Mouse (Mus musculus) neutrophil, adult 5-6 weeks (primary cell): ENCODE results near the gene Rln1. TPM values are rescaled to one million over a fixed set of nuclear protein-coding genes. Genes with fewer than 3 reads are reported as not detected.

Experiments used
- ATAC-seq: fragments of 151-379, 151-347 bp; 2 replicates; pipeline ENCODE4 v1.8.0; 2017; ENCODE audit warnings: mild to moderate bottlenecking, moderate TSS enrichment; ENCODE audit not compliant: insufficient number of reproducible peaks, poor library complexity, low FRiP score, severe bottlenecking; ENCODE audit errors: extremely low read depth
- total RNA-seq: library from RNA; stranded (forward); fragments of 200-1000 nt; gene quantifications from 2 replicates; pipeline ENCODE4 v1.2.3, GENCODE M21; 2017

Rln1 gene
- total RNA-seq, 1 experiment from 2014 or later, result not detected

DNA sequence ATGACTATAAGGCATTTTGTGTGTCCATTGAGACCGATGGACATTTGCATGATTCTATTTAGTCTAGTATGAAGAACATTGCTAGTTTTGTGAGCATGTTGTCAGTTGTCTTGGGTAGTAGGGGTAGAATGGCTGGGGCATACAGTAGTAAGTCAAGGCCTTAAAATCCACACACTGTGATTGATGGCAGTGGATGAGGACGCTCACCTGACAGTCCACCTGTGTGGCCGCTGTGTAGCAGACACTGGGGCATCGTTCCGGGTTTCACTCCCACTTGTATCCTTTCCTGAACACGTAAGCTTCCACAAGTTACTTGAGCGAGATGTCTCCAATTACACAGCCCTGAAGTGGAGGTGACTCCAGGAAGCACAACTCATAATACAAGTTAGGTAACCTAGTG lies 29.1 kb upstream of the Rln1 start:
- no peak for ATAC-seq

DNA sequence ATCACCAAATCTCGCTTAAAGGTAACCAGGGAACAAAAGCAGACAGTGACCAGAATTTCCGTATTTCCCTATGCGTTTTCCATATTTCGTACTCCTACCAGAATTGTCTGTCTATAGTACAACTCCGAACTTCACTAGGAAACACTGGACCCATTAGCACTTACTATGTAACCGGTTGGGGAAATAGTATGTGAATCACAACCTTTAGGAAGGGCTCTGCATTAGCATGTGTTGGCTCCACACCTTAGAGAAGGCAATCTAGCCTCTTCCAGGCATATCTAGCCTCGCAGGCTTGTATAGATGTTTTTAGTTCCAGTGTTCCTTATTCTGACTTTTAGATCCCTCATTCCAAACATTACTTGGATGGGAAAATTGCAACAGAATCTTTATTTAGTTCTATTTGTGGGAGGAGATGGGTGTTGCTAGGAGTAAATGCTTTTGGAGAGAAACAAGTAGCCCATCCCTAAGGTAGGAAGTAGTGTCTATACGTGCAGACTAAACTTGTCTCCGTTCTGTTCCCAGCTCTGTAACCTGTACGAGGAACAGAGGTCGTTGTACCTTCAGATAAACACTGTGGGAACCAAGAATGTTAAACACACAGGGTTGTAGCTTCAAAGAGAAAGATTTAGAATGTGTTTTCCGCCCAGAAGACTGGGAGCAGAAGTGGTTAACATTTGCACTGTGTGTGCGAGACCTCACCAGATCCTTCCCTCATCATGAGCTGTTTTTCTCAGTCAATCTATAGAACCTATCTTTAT lies 27.9 kb upstream of the Rln1 start:
- no peak for ATAC-seq

DNA sequence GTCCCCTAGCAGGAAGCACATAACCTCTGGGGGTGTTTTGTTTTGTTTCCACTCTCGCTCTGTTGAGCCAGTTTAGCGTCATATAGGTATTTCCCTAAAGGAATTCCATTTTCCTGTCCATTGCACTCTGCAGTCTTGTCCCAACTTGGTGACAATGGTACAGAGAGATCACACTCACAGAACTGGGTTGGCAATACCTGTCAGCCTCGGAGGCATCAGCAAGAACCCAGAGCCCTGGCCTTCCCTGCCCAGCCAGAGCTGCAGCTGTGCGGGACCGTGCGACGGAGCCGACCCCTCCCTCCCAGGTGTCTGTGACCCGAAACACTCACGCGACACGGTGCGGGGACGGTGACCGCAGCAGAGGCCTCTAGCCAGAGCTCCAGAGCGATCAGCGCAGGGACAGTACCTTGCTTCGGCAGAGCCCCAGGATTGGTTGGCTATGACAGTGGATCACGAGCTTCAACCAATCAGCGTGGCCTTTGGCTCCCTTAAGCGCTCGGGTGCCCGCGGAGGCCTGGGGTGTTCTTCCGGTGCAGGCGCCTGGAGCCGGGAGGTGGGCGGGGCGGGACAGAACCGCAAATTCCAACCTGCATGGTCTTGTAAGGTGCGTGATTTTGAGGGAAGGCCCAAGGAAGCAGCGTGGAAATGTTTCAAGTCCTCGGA lies 27.1 kb upstream of the Rln1 start:
- peak; percentile 92 for ATAC-seq

DNA sequence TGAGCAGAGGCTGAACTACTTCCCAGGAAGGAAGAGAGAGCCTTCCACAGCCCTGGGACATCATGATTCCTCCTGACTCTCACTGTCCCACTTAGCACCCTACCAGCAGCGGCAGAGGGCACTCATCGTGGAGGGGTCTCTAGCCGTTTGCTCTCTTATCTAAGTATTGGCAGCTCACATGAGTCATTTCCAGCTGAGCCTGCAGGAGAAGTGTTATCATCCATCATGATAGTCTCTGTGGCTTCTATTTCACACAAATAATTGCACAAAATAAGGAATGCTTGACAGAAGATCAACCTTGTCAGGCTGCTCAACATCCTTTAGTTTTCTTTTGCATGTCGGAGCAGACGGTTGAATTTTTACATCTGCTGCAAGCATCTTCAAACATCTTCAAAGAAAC lies 25.8 kb upstream of the Rln1 start:
- ATAC-seq, result no peak

DNA sequence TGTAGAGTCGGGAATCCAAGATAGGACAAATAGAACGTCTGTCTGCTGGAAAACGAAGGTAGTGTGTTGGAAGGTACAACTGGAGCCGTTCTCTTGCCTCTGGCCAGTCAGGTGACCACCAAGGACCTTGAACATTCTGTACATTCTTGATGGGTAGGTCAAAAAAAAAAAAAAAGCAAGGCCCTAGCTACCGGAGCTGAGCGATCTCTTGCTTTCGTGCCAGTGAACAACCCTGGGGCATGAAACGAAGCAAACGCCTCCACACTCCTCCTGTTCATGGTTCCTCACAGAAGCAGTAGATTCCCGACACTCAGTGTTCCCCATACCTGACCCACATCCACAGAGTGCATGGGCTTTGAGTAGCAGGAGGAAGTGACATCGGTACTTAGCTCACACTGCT lies 21.8 kb upstream of the Rln1 start:
- no peak for ATAC-seq

DNA sequence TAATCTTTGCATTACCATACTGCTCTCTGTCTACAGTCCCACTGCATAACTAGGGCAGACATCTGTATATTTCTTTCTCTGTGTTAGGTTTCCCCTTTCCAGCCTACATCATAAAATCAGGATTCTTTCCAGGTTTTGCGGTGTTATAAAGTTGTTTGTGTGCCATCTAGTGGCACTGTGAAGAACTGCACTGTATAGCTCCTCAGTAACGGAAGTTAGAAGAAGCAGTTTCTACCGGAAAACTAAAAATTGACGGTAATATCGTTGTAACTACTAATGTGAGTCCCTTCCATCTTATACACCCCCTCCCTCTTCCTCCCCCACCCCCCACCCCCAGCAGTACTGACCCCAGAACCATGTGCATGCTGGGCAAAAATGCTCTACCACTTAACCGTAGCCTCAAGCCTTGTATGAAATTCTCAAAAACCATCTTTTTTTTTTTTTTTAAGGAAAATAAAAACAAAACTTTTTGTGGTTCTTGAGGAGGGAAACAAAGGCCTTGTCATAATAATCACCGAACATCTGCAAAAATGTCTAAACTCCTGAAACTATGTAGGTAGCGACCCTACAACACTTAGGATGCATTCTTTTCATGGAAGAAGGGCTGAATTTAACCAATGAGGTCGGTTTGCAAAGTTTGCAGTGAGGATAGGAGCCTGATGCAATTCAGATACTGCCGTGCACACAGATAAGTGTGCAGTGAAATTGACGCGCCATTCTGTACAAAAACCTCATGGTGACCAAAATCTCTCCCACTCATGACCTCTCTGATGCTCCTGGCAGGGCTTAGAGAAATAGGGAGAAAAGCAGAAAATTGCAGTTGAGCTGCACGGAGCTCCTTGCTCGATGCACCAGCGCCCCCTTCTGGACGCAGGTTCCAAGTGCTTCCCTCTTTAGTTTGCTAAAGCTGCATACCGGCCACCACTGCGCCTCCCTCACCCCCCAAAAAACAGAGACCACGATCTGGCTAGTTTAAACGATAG lies 20.7 kb upstream of the Rln1 start:
- peak; percentile 86 for ATAC-seq

DNA sequence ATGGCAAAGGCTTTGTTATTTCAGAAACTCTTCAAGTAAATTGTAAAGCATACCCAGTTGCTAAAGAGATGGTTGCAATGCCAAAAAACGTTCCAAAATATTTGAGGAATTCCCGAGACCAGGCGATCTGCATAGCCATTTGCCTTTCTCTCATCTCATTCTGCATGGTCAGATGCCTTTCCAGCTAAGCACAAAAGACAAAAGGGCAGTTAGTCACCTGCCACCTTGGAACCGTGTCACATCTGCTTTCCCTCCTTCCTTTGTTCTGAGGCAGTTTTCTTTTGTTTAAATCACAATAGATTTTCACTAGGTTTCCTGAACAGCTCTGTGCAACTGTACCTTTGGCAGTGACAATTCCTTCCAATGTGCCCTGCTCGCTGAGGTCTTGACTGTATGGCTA lies 16.5 kb upstream of the Rln1 start:
- no peak for ATAC-seq

DNA sequence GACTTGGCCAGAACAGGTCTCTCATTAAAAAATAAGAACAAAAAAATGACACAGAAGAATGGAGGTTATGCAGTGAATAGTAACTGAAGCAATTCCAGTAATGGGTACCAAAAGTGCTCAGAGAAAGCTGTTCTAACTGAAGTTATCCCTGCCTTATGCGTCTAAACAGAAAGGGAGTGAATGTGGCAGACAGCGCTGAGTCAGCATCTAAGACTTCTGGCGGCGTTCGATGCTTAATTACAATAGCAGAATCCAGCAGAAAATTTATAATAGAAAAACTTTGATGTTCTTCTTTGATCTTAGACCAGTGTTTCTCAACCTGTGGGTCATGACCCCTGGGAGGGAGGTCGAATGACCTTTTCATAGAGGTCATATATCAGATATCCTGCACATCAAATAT lies 11.2 kb upstream of the Rln1 start:
- no peak for ATAC-seq

DNA sequence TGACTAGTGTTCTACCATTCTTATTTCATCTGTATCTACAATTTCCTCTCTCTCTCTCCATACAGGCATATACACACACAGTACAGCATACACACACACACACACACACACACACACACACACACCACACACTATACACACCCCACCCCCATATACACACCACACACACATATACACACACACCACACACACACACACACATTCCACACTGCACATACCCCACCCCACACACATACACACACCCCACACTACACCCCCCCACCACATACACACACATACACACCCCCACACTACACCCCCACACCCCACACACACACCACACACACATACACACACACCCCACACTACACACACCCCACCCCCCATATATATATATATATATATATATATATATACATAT lies 10.4 kb upstream of the Rln1 start:
- ATAC-seq, result no peak

DNA sequence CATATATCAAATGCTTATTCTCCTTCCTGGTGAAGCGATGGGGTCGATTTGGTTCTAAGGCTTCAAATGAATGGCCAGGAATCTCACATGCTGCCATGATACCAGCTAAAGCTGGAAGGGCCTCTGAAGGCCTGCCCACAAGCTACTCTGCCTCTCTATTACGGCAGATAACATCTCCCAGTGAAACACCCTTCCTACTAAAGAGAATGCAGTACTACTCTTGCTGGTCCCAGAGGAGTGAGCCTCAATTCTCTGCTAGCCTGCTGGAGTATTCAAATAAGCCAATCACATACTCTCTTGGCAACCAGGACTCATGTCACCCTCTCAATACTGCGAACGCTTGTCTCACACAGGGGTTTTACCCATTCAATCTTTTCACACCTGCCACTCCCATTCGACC lies 7.8 kb upstream of the Rln1 start:
- ATAC-seq, result no peak

DNA sequence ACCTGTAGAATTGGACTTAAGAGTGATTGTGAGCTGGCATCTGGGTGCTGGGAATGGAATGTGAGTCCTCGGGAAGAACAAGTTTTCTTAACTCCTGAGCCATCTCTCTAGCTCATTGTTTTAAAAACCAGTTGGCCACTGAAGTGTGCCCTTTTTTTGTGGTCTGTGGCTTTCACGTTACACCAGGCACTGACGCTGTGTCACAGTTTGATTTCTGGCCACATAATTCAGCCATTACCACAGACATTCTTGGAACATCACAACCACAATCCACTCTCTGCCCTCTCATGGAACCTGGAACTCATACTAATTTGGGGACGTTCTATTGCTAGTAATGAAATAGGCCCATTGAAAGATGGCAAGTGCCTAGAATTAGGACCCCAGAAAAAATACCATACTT lies 6.6 kb upstream of the Rln1 start:
- ATAC-seq, result no peak

DNA sequence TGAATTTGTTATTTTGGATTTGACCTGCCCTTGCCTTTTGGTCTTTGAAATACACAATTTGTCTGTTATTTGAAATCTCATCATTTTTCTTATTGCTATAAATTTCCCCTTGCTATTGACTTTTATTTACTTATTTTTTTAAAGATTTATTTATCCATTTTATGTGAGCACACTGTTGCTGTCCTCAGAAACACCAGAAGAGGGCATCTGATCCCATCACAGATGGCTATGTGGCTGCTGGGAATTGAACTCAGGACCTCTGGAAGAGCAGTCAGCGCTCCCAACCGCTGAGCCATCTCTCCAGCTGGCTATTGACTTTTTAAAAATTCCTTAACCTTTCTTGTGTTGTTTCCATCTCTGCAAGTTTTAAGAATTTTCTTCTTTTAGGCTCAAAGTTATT lies 2.2 kb upstream of the Rln1 start:
- ATAC-seq, result no peak

DNA sequence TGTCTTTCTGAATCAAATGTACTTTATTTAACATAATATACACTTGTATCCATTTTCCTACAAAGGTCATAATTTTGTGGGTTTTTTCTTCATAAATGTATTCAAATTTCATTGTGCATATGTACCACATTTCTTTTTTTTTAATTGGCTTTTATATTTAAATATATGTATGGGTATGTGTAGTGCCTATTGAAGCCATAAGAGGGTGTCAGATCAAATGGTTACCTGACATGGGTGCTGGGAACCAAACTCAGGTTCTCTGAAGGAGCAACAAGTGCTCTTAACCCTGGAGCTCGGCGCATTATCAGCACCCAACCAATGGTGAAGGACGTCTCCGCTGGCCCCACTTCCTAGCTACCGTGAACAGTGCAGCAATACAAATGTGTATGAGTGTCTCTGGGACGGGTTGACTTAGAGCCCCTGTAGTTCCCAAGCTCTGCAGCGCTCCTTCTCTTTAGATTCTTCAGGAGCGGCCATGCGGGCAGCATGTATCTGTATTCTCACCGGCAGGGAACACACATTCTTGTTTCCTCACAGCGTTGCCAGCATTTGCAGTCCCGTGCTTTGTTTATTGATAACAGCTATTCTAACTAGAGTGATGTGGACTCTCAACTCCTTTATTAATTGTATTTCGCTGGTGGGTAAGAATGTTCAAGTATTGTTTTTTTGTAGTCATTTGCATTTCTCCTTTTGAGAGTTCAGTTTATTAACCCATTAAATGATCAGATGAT lies 7.5 kb downstream of the Rln1 start:
- ATAC-seq, result no peak

DNA sequence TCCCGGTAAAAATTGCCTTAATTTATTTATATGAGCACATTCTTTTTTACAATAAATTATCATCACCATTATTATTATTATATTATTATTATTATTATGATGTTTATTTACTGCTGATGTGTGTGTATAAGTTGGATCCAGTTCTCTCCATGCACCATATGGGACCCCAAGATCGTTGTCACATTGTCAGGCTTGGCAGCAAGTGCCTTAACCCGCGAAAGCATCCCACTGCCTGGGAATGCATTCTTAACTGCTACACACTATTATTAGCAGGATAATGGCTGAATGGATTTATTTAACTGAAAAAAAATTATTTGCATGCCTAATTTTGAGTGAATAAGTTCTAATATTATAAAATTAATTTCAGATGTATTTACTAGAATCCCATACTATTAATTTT lies 8.1 kb downstream of the Rln1 start:
- no peak for ATAC-seq

DNA sequence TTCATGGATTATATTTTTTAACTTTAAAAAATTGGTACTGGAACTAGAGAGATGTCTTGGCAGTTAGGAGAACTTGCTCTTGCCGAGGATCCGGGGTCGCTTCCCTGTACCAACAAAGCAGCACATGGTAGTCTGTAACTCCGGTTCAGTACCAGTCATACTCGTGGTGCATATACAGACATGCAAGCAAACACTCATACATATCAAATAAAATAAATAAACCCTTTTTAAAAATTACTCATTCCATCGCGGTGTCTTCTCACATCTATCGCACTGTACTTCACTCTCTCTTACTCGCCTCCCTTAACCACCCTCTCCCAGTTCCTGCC lies 8.7 kb downstream of the Rln1 start:
- ATAC-seq, result no peak

DNA sequence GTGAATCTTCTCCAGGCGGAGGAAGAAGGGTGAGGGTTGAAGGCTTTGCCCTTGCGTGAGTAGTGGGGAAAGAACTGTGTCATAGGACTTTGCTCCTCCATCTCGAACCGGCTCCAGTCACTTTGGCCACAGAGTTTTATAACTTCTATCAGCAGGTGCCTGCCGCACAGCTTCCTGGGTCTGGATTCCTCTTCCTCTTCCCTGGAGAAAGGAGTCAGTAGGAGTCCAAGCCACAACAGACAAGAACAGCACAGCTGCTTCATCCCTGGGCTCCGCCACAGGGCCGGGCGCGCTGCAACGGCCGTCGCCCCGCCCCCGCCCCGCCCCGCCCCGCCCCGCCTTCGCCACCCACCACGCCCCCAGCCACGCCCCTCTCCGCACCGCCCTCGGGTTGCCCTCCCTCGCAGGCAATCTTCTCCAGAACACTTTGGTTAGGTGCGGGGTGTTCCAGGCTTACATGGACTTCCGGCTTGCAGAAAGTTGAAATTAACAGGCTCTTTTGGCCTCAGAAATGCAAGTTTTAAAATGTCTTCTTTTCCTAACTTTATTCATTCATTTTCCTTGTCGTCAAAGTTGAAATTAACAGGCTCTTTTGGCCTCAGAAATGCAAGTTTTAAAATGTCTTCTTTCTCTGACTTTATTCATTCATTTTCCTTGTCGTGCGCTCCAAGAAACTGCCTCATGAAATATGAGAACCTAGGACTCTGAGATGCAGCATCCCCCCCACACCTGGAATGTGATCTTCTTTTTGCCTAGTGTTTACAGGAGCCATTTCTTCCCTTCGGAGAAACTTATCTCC lies 9.2 kb downstream of the Rln1 start, which contains the start of gene Insl6:
TSS of gene Insl6 (minus strand) at position 304 of the 799 bp plus-strand sequence.
- ATAC-seq, result peak; percentile 66

DNA sequence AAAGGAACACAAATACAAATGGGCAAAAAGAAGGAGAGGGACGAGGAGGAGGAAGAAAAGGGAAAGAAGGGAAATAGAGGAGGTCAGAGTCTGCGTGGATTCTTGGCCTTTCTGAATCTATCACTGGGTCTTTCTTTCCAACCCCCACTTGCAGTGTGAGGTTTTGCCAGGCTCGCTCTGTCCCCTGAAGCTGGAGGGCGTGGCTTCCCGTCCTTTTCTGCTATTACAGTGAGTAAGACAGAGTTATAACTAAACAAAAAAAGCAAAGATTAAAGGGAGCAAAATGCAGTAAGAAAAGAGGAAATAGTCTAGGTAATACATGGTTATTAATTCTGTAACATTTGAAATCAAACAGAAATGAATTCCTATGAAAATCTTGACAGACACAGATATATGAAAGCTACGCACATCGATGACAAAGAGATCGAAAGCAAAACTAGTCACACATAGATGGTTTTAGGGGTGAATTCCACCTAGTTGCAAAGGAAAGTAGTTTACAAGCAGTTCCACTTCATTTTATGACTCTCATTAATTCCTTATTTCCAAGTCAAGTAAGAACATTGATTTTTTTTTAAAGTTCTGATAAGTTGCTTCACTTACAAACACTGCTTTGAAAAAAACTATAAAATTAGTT lies 10.9 kb downstream of the Rln1 start:
- ATAC-seq, result peak; percentile 59; the same call in 1 of the 2 replicates

DNA sequence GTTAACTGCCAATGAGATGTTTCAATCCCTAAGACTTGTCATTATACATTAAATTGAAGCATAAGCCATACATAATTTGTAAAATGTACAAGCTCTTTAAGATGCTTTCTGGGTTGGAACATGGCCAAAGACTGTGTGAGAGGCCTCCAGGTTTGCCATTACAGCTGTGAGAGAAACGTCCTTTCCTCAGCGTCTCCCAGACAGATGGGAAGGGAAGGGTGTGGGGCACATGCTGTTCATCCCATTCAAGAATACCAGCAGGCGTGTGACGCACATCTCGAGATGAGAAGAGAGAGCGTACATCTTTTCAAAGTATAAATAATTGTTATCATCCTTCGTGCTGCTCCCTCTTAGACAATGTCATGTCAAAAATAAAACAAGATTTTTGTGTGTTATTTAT lies 21.8 kb downstream of the Rln1 start:
- ATAC-seq, result no peak
